Mouse (Mus musculus) T-helper 1 cell (primary cell): ENCODE results near the gene Acox3.

ENCODE experiments used
- in situ Hi-C: fragments of 300-600 bp; cut with MboI, MseI; formaldehyde crosslinking; loops from one replicate; pipeline ENCODE4 v1.15.1; 2025; ENCODE audit warnings: high pct_unique_total_duplicates

Acox3 gene

DNA sequence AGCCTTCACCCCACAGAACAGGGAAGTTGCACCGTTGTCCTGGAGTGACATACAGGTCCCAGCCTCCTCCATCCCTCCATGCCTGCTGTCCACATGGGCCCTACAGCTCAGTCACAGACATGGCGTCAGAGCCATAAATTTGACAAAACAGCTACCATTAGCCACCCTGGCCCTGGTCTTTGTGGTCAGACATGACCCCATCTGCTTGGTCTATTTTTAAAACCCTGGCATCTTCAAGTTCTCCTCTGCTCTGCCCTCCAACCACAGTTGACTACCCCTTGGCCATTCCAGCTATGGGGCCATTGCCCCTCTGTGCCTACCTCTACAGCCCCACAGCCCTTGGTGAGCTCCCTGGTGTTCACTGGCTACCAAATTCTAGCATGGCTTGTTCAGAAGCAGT lies 27.1 kb downstream of the Acox3 start:
- in situ Hi-C loops = loop anchor here (5.0 kb wide), 1 partner anchor 102 kb away; no protein-coding TSS in a partner anchor

DNA sequence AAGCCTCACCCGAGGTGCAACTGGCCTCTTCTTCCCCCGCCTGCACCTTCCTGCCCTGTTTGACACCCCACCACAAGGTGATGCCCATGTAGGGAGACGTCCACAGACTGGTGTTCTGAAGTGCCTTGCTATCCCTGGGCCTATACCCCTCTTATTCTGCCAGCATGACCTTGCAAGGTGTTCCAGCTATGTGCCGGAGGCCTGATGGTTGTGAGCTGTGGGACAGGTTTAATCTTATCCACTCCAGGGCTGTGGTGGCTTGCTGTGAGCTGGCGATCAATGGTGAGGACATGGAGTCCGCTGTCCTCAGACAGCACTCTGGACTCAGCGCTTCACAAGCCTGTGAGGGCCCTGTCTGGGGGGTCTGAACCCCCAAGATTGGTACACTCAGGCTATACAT lies 27.5 kb downstream of the Acox3 start:
- in situ Hi-C loops = no loop called here

- in situ Hi-C loops = no loop called here
Measured at GRCm38 (mm10) chr5:35611170-35611569, 28.3 kb downstream of the Acox3 start.

DNA sequence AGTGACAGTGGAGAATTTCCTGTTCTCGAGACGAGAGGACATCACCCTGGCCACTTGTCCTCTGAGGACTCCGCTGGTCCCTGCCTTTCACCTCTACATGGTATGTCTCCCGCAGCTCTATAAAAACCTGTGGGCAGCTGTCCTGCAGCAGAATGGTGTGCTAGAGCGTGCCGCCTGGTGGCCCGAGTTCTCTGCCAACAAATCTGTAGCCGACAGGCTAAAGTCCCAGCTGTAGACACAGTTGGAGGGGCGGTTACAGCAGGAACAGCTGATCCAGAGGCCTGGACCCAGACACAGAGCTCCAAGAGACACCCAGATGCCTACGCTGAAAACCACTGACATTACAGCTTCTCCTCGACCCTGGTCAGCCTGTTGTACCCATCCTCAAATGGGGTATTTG lies 29.1 kb downstream of the Acox3 start:
- in situ Hi-C loops = no loop called here

DNA sequence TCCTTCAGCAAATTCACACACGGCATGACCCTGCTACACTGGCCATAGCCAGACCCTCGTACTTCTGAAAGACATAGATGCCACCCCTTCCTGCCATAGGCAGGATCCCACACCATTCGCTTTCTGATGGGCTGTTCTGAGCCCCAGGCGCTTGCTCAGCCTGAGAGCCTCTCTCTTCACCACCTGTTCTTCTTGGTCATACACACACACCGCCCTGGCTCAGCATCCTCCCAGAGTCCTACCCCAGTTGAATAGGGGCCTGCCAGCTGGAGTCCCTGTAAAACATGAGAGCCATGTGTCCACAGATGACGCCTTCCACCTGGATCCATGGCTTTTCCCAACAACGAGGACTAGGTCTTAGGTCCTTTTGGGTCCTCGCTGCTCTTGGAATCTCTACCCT lies 29.9 kb downstream of the Acox3 start:
- in situ Hi-C loops = no loop called here

- in situ Hi-C loops = no loop called here
Measured at GRCm38 (mm10) chr5:35616943-35617342, 34.1 kb downstream of the Acox3 start.

- in situ Hi-C loops = no loop called here
Measured at GRCm38 (mm10) chr5:35621114-35621513, 38.3 kb downstream of the Acox3 start.

DNA sequence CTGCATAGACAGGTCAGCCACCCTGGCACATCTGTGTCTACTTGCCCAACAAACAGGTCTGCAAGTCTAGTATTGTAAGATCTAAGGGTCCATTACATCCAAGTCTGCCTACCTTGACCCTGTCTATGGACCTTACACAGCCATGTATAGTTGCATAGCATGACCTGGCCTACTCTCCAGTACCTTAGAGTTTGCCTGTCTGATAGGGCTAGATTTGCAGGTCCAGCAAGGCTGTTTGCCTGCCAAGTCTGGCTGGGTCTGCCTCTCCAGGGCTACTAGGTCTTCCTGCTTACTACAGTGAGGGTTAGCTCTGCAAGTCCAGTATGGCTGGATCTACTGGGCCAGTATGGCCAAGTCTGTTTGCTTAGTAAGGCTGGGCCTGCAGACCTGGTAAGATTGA lies 41.0 kb downstream of the Acox3 start:
- in situ Hi-C loops = no loop called here

GRCm38 (mm10) chr5:35624751-35625239 lies 42.0 kb downstream of the Acox3 start:
- in situ Hi-C loops = no loop called here

GRCm38 (mm10) chr5:35626408-35626807 lies 43.6 kb downstream of the Acox3 start:
- in situ Hi-C loops = no loop called here

GRCm38 (mm10) chr5:35627307-35627840 lies 44.5 kb downstream of the Acox3 start:
- in situ Hi-C loops = no loop called here

DNA sequence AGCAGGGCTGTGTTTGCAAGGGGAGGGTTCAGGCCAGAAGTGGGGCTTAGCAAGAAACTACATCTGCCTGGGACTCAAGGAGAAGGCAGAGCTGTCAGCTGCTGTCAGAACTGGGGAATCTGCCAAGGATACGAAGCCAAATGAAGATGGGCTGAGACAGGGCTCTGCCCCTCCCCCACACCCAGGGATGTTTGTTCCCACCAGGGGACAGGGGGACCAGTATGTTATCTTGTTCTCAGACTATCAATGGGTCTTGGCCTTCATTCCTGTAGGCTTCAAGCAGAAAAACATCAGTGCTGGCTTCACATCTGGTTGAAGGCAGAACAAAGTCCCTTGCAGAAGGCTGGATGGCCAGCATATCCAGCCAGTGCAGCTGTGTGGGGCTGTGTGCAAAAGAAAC lies 45.8 kb downstream of the Acox3 start:
- in situ Hi-C loops = no loop called here

GRCm38 (mm10) chr5:35629333-35629732 lies 46.5 kb downstream of the Acox3 start:
- in situ Hi-C loops = no loop called here

- in situ Hi-C loops = no loop called here
Measured at GRCm38 (mm10) chr5:35630706-35631105, 47.9 kb downstream of the Acox3 start.

GRCm38 (mm10) chr5:35631224-35631623 lies 48.4 kb downstream of the Acox3 start:
- in situ Hi-C loops = no loop called here

DNA sequence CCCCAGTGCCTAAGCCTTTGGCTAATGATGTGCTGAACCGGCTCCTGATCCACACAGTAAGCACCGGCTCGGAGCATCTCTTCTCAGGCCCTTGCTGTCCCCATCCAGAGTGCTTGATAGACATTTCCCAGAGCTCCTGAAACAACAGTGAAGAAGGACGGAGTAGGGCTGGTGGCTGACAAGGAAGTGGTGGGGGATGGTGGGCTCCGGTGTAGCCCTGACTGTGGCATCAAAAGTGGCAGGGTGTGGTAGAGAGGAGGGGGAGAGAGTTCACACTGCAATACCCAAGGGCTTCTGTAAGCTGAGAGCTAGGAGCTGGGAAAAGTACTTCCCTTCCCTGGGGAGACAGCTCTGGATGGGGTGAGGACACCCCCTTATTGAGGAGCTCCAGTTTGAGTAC lies 48.9 kb downstream of the Acox3 start:
- in situ Hi-C loops = no loop called here

- in situ Hi-C loops = no loop called here
Measured at GRCm38 (mm10) chr5:35632841-35633240, 50.0 kb downstream of the Acox3 start.

GRCm38 (mm10) chr5:35636016-35636415 lies 53.2 kb downstream of the Acox3 start:
- in situ Hi-C loops = no loop called here

GRCm38 (mm10) chr5:35641961-35642584 lies 59.2 kb downstream of the Acox3 start:
- in situ Hi-C loops = no loop called here

DNA sequence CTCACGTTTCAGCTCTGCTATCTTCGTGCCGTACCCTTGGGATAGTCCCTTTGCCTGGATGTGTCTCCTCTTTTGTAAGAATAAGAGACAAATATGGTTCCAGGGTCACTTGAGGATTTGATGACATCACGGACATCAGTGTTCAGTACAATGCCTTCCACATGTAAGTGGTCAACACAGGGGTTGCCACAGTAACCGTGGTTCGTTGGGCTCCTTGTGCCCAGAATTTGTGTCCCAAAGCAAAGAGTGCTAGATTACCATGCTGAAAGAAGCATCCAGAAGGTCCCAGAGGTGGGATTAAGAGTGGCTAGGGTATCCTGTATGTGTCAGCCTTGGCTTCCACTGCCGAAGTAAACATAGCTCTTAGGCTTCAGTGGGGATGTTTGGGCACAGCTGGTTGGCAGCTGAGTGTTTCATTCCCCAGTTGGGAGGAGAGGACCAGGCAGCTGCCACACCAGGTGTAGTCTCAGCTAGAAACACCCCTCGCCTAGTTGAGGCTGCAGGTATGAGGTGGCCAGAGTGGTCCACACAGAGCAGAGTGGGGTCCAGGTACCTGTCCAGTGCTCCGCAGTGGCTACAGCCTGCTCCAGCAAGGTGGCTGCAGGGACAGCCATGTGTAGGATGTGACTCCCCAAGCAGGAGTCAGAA lies 60.7 kb downstream of the Acox3 start:
- in situ Hi-C loops = no loop called here

DNA sequence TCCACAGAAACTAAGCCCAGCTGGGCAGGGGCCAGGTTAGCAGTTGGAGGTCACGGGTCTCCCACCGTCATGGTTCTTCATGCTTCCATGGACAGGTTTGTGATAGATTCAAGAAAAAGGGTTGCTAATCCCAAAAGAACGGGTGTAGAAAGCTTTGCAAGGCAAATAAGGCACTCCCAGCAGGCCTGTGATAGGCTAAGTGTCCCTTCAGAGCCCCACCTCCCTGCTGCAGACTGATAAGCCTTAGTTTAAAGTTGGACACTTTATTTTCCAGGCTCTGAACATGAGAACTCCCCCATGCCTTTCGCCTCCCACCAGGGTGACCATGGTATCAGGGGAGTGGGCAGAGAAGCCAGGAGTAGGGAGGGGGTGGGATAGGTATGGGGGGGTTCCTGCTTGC lies 61.2 kb downstream of the Acox3 start:
- in situ Hi-C loops = no loop called here

GRCm38 (mm10) chr5:35645938-35646493 lies 63.2 kb downstream of the Acox3 start:
- in situ Hi-C loops = no loop called here

- in situ Hi-C loops = no loop called here
Measured at GRCm38 (mm10) chr5:35646927-35647326, 64.1 kb downstream of the Acox3 start.
